Mouse (Mus musculus) CH12.LX (cell line): ENCODE results near the gene Csf1. TPM values are rescaled to one million over a fixed set of nuclear protein-coding genes. Genes with fewer than 3 reads are reported as not detected.

Source experiments
- DNase-seq: peaks from one replicate; pipeline ENCODE4 v3.0.0-alpha.2; 2013; ENCODE audit errors: extremely low read depth
- H3K27ac ChIP-seq: 2 replicates; pipeline ENCODE4 v1.5.1; 2012; ENCODE audit warnings: low read depth, mild to moderate bottlenecking, control low read depth, moderate library complexity; ENCODE audit not compliant: insufficient read depth
- H3K27me3 ChIP-seq: replicated peaks from 2 replicates; pipeline ENCODE3; 2012; ENCODE audit warnings: inconsistent platforms
- H3K36me3 ChIP-seq, 2 experiments: replicated peaks in 1 of 2; 2 replicates each; pipeline versions ENCODE3 to v1.6.1; 2012; ENCODE audit warnings: inconsistent platforms in 1 of 2, low read length in 1 of 2, mild to moderate bottlenecking in 1 of 2, mixed read lengths in 1 of 2, moderate library complexity in 1 of 2; ENCODE audit not compliant: control insufficient read depth in 1 of 2, insufficient read depth in 1 of 2
- H3K4me1 ChIP-seq, 2 experiments: 2 replicates each; pipeline ENCODE4 v1.6.1; 2012; ENCODE audit warnings: inconsistent platforms in 1 of 2, moderate library complexity in 1 of 2; ENCODE audit not compliant: insufficient read depth in 2 of 2, control insufficient read depth in 1 of 2
- H3K4me2 ChIP-seq: 2 replicates; pipeline ENCODE4 v1.6.1; 2012; ENCODE audit warnings: low read depth, mild to moderate bottlenecking, control low read depth; ENCODE audit not compliant: poor library complexity, insufficient read depth, severe bottlenecking
- H3K4me3 ChIP-seq, 3 experiments: fragments of 150-350 bp in 1 of 3; sonication (generic) in 1 of 3; replicated peaks in 1 of 3; 2 replicates each; pipeline versions ENCODE3 to v1.5.1; 2011 to 2012; ENCODE audit warnings: low read depth in 2 of 3, low read length in 2 of 3, mild to moderate bottlenecking in 2 of 3, moderate library complexity in 2 of 3, control low read depth in 1 of 3, improper control_type of control experiment in 1 of 3, inconsistent platforms in 1 of 3, mixed read lengths in 1 of 3; ENCODE audit not compliant: poor library complexity in 1 of 3
- H3K79me2 ChIP-seq: replicated peaks from 2 replicates; pipeline ENCODE4 v1.6.1; 2012; ENCODE audit warnings: mild to moderate bottlenecking, moderate library complexity; ENCODE audit not compliant: control insufficient read depth, poor library complexity, insufficient read depth, severe bottlenecking; ENCODE audit errors: extremely low read depth
- H3K9ac ChIP-seq: 2 replicates; pipeline ENCODE4 v1.6.1; 2012; ENCODE audit warnings: low read depth, mild to moderate bottlenecking, control low read depth, moderate library complexity; ENCODE audit not compliant: insufficient read depth
- H3K9me3 ChIP-seq: replicated peaks from 2 replicates; pipeline ENCODE3; 2012; ENCODE audit warnings: low read length, inconsistent platforms, mixed read lengths
- BHLHE40 ChIP-seq: IDR thresholded peaks from 2 replicates; pipeline ENCODE4 v1.6.1; 2011; ENCODE audit warnings: mild to moderate bottlenecking, low read depth, low read length, improper control_type of control experiment
- CHD1 ChIP-seq: IDR thresholded peaks from 2 replicates; pipeline ENCODE4 v1.6.1; 2012; ENCODE audit warnings: low read depth, low read length, improper control_type of control experiment, inconsistent platforms
- CHD2 ChIP-seq: IDR thresholded peaks from 2 replicates; pipeline ENCODE4 v1.6.1; 2011; ENCODE audit warnings: low read length, improper control_type of control experiment
- CTCF ChIP-seq, 2 experiments: IDR thresholded peaks in 1 of 2; conservative IDR thresholded peaks in 1 of 2; 2 replicates each; pipeline ENCODE4 v1.5.1; 2011 to 2012; ENCODE audit warnings: low read depth in 2 of 2, low read length in 2 of 2, improper control_type of control experiment in 1 of 2, inconsistent platforms in 1 of 2, mild to moderate bottlenecking in 1 of 2, moderate library complexity in 1 of 2
- E2F4 ChIP-seq: IDR thresholded peaks from 2 replicates; pipeline ENCODE4 v1.6.1; 2011; ENCODE audit warnings: low read depth, low read length, improper control_type of control experiment; ENCODE audit not compliant: insufficient replicate concordance
- ELF1 ChIP-seq: IDR thresholded peaks from 2 replicates; pipeline ENCODE4 v1.6.1; 2014; ENCODE audit warnings: low read depth, mild to moderate bottlenecking, inconsistent platforms, low read length, improper control_type of control experiment
- EP300 ChIP-seq: IDR thresholded peaks from 2 replicates; pipeline ENCODE4 v1.6.1; 2011; ENCODE audit warnings: low read length, improper control_type of control experiment
- ETS1 ChIP-seq: conservative IDR thresholded peaks from 2 replicates; pipeline ENCODE4 v1.6.1; 2012; ENCODE audit warnings: low read depth, mild to moderate bottlenecking, inconsistent platforms, low read length, improper control_type of control experiment, moderate library complexity
- GABPA ChIP-seq: IDR thresholded peaks from 2 replicates; pipeline ENCODE4 v1.6.1; 2012; ENCODE audit warnings: low read depth, low read length, improper control_type of control experiment, inconsistent platforms; ENCODE audit not compliant: insufficient replicate concordance
- HCFC1 ChIP-seq: IDR thresholded peaks from 2 replicates; pipeline ENCODE4 v1.6.1; 2012; ENCODE audit warnings: low read depth, mild to moderate bottlenecking, inconsistent platforms, low read length, improper control_type of control experiment
- IRF4 ChIP-seq: IDR thresholded peaks from 2 replicates; pipeline ENCODE4 v1.6.1; 2014; ENCODE audit warnings: low read depth, mild to moderate bottlenecking, inconsistent platforms, low read length, improper control_type of control experiment
- JUN ChIP-seq: IDR thresholded peaks from 2 replicates; pipeline ENCODE4 v1.6.1; 2011; ENCODE audit warnings: low read depth, mild to moderate bottlenecking, low read length, improper control_type of control experiment, moderate library complexity; ENCODE audit not compliant: insufficient read depth
- JUND ChIP-seq: conservative IDR thresholded peaks from 2 replicates; pipeline ENCODE4 v1.6.1; 2011; ENCODE audit warnings: low read depth, low read length, improper control_type of control experiment
- KAT2A ChIP-seq: IDR thresholded peaks from 2 replicates; pipeline ENCODE4 v1.6.1; 2012; ENCODE audit warnings: low read length, improper control_type of control experiment, inconsistent platforms; ENCODE audit not compliant: insufficient replicate concordance
- MAFK ChIP-seq: IDR thresholded peaks from 2 replicates; pipeline ENCODE4 v1.6.1; 2011; ENCODE audit warnings: low read length, improper control_type of control experiment; ENCODE audit not compliant: insufficient replicate concordance
- MAX ChIP-seq: IDR thresholded peaks from 2 replicates; pipeline ENCODE4 v1.6.1; 2011; ENCODE audit warnings: low read length, improper control_type of control experiment
- MAZ ChIP-seq: IDR thresholded peaks from 2 replicates; pipeline ENCODE4 v1.6.1; 2012; ENCODE audit warnings: low read depth, mild to moderate bottlenecking, inconsistent platforms, low read length, improper control_type of control experiment, moderate library complexity
- MEF2A ChIP-seq: IDR thresholded peaks from 2 replicates; pipeline ENCODE4 v1.6.1; 2014; ENCODE audit warnings: low read depth, mild to moderate bottlenecking, inconsistent platforms, low read length, improper control_type of control experiment, borderline replicate concordance
- MXI1 ChIP-seq: IDR thresholded peaks from 2 replicates; pipeline ENCODE4 v1.6.1; 2011; ENCODE audit warnings: mild to moderate bottlenecking, low read depth, low read length, improper control_type of control experiment
- MYC ChIP-seq: IDR thresholded peaks from 2 replicates; pipeline ENCODE4 v1.6.1; 2011; ENCODE audit warnings: low read depth, mild to moderate bottlenecking, improper control_type of control experiment, low read length
- NELFE ChIP-seq: IDR thresholded peaks from 2 replicates; pipeline ENCODE4 v1.6.1; 2011; ENCODE audit warnings: low read depth, low read length, improper control_type of control experiment
- NRF1 ChIP-seq: IDR thresholded peaks from 2 replicates; pipeline ENCODE4 v1.6.1; 2014; ENCODE audit warnings: low read depth, mild to moderate bottlenecking, inconsistent platforms, low read length, improper control_type of control experiment, moderate library complexity
- PAX5 ChIP-seq: IDR thresholded peaks from 2 replicates; pipeline ENCODE4 v1.6.1; 2012; ENCODE audit warnings: low read length, inconsistent platforms, mixed read lengths
- POLR2A ChIP-seq: IDR thresholded peaks from 2 replicates; pipeline ENCODE4 v1.6.1; 2011; ENCODE audit warnings: low read depth, mild to moderate bottlenecking, improper control_type of control experiment, low read length
- POLR2AphosphoS2 ChIP-seq: IDR thresholded peaks from 2 replicates; pipeline ENCODE4 v1.6.1; 2011; ENCODE audit warnings: low read depth, low read length, improper control_type of control experiment
- RAD21 ChIP-seq: IDR thresholded peaks from 2 replicates; pipeline ENCODE4 v1.6.1; 2011; ENCODE audit warnings: low read depth, mild to moderate bottlenecking, low read length, improper control_type of control experiment, moderate library complexity
- RCOR1 ChIP-seq: conservative IDR thresholded peaks from 2 replicates; pipeline ENCODE4 v1.6.1; 2012; ENCODE audit warnings: low read depth, mild to moderate bottlenecking, inconsistent platforms, low read length, improper control_type of control experiment
- SIN3A ChIP-seq: IDR thresholded peaks from 2 replicates; pipeline ENCODE4 v1.6.1; 2012; ENCODE audit warnings: low read length, improper control_type of control experiment, inconsistent platforms
- SMC3 ChIP-seq: IDR thresholded peaks from 2 replicates; pipeline ENCODE4 v1.6.1; 2011; ENCODE audit warnings: low read depth, low read length, improper control_type of control experiment
- TBP ChIP-seq: conservative IDR thresholded peaks from 2 replicates; pipeline ENCODE4 v1.6.1; 2011; ENCODE audit warnings: low read depth, low read length, improper control_type of control experiment
- UBTF ChIP-seq: IDR thresholded peaks from 2 replicates; pipeline ENCODE4 v1.6.1; 2012; ENCODE audit warnings: low read depth, mild to moderate bottlenecking, inconsistent platforms, low read length, improper control_type of control experiment, moderate library complexity
- USF1 ChIP-seq: IDR thresholded peaks from 2 replicates; pipeline ENCODE4 v1.6.1; 2014; ENCODE audit warnings: low read depth, mild to moderate bottlenecking, inconsistent platforms, low read length, improper control_type of control experiment
- USF2 ChIP-seq: conservative IDR thresholded peaks from 2 replicates; pipeline ENCODE4 v1.6.1; 2011; ENCODE audit warnings: low read depth, low read length, improper control_type of control experiment
- ZC3H11A ChIP-seq: IDR thresholded peaks from 2 replicates; pipeline ENCODE4 v1.6.1; 2012; ENCODE audit warnings: low read depth, mild to moderate bottlenecking, inconsistent platforms, low read length, improper control_type of control experiment
- ZKSCAN1 ChIP-seq: IDR thresholded peaks from 2 replicates; pipeline ENCODE4 v1.6.1; 2012; ENCODE audit warnings: low read depth, inconsistent platforms, low read length, improper control_type of control experiment, borderline replicate concordance
- ZMIZ1 ChIP-seq: IDR thresholded peaks from 2 replicates; pipeline ENCODE4 v1.6.1; 2012; ENCODE audit warnings: low read depth, mild to moderate bottlenecking, inconsistent platforms, low read length, improper control_type of control experiment
- ZNF384 ChIP-seq: IDR thresholded peaks from 2 replicates; pipeline ENCODE4 v1.6.1; 2012; ENCODE audit warnings: low read depth, low read length, improper control_type of control experiment, inconsistent platforms
- dilution Hi-C: fragments of 300-500 bp; cut with MboI; formaldehyde crosslinking; loops from 2 replicates; pipeline ENCODE4 v1.14.3; 2020; ENCODE audit warnings: low sequenced_read_pairs; ENCODE audit not compliant: extremely low pct_unique_long_range_greater_than_20kb, extremely low pct_ligation_motif_present
- in situ Hi-C: fragments of 300-500 bp; cut with MboI; formaldehyde crosslinking; loops from 3 replicates; pipeline ENCODE4 v1.14.3; 2019; ENCODE audit warnings: low sequenced_read_pairs, low pct_ligation_motif_present, low pct_unique_long_range_greater_than_20kb, mixed read lengths
- polyA plus RNA-seq: library from polyadenylated mRNA; unstranded; fragments of >175 nt; gene quantifications from 2 replicates; pipeline ENCODE4 v1.2.1, GENCODE M21; 2012; ENCODE audit warnings: low read depth; ENCODE audit not compliant: insufficient read length
- total RNA-seq, 2 experiments: library from RNA; depleted of rRNA; stranded (reverse); fragments of 300-350 nt in 1 of 2; fragments of >200 nt in 1 of 2; gene quantifications; 2 replicates each; pipeline ENCODE4 v1.2.3; 2012 to 2014

Csf1 gene
- total RNA-seq (2012; rRNA removed), result 2.5 and 3.4 TPM in 2 replicates
- 2.9 and 3.4 TPM in 2 replicates for total RNA-seq (2014; rRNA removed)
- 15.0 and 17.4 TPM in 2 replicates for polyA plus RNA-seq

GRCm38 (mm10) chr3:107759929-107760581, at the start of gene Csf1:
Gene Csf1, minus strand, starts transcription at chr3:107760469.
- Histone ChIP-seq H3K79me2 (no peaks in the 10 kb centered on the region), H3K9me3 (no peaks in the 10 kb centered on the region), H3K27ac (no peak within 1 kb of the TSS), H3K4me3 (peak within 1 kb of the TSS; percentile 67 to 79 (median 67)), H3K27me3 (peaks cover 10% of the 10 kb centered on the region), H3K4me1 (peaks cover 9 to 49% of the 10 kb centered on the region in 2 experiments; a peak in 3 of 4 replicates), H3K36me3 (peaks cover 0 to 27% of the 10 kb centered on the region in 2 experiments), H3K9ac (peak within 1 kb of the TSS; percentile 28), H3K4me2 (peak within 1 kb of the TSS; percentile 94)
- peak; percentile 68 for DNase-seq
- dilution Hi-C loops (no loop called here), in situ Hi-C loops (loop anchor here (5.0 to 10.0 kb wide), 2 partner anchors 55 to 82 kb away; no protein-coding TSS in a partner anchor)
- TF ChIP-seq MXI1 (peak; percentile 79), ZMIZ1 (0 out of 2 replicates have a peak, but pooled peaks have one; percentile 6), E2F4 (no peak), MAFK (no peak), BHLHE40 (peak; percentile 57), RAD21 (no peak; the same call in none of the 2 replicates), TBP (0 out of 2 replicates have a peak, but pooled peaks have one; percentile 43), ZC3H11A (no peak), SIN3A (no peak), CHD2 (peak; percentile 64; the same call in 1 of the 2 replicates), IRF4 (peak; percentile 65), ZKSCAN1 (no peak), POLR2A (peak; percentile 48; the same call in 1 of the 2 replicates), SMC3 (peak; percentile 17; the same call in 1 of the 2 replicates), MEF2A (peak; percentile 61; the same call in 1 of the 2 replicates), USF1 (peak; percentile 15; the same call in 1 of the 2 replicates), PAX5 (no peak), CHD1 (no peak), JUND (no peak), EP300 (peak; percentile 42; the same call in 1 of the 2 replicates), JUN (no peak), NRF1 (peak; percentile 11; the same call in 1 of the 2 replicates), MAX (peak; percentile 63; the same call in 1 of the 2 replicates), GABPA (no peak), USF2 (no peak), ETS1 (peak; percentile 47; the same call in 1 of the 2 replicates), MYC (0 out of 2 replicates have a peak, but pooled peaks have one; percentile 22), CTCF (conservative IDR thresholded peaks at IDR 0.05 in 1 of 2, IDR thresholded peaks at IDR 0.05 in 1 of 2; ENCODE audit: low read depth in 2 of 2, low read length in 2 of 2) (peak in 1 of 2 experiments; percentile 2; a peak in 1 of 4 replicates), POLR2AphosphoS2 (no peak), ELF1 (no peak), HCFC1 (peak; percentile 43; the same call in 1 of the 2 replicates), RCOR1 (no peak), ZNF384 (no peak), UBTF (peak; percentile 48; the same call in 1 of the 2 replicates), NELFE (peak; percentile 25; the same call in 1 of the 2 replicates), MAZ (peak; percentile 72), KAT2A (no peak)
